Mouse (Mus musculus) adrenal gland, postnatal 0 days (tissue): Measurements from ENCODE around the gene AA792892. TPM values are rescaled to one million over a fixed set of nuclear protein-coding genes. Genes with fewer than 3 reads are reported as not detected.

Experiments used
- polyA plus RNA-seq: library from polyadenylated mRNA; unstranded; fragments of >200 nt; fragmentation: Nextera tagmentation; extraction: Ambion mirVana; gene quantifications from 2 replicates; pipeline ENCODE4 v1.2.1, GENCODE M21; 2015

AA792892 gene
- polyA plus RNA-seq = not detected in 2 replicates

GRCm38 (mm10) chr5:94339449-94339848, at the start of gene AA792892:
Gene AA792892, plus strand, starts transcription at chr5:94339749.

GRCm38 (mm10) chr5:94306696-94307095, 32.9 kb upstream of the AA792892 start, which contains the start of gene A430089I19Rik:
Gene A430089I19Rik, minus strand, starts transcription at chr5:94306796.

GRCm38 (mm10) chr5:94314135-94314534, 25.4 kb upstream of the AA792892 start, which contains the start of gene Gm6502:
Gene Gm6502, plus strand, starts transcription at chr5:94314435.

Other genes with a start within 250 kb of the AA792892 start
- not detected in 2 replicates for gene Gm3106, start 121.7 kb upstream of the AA792892 start, polyA plus RNA-seq
- not detected in 2 replicates for gene A430089I19Rik, start 33.0 kb upstream of the AA792892 start, polyA plus RNA-seq
- not detected in 2 replicates for gene Gm6502, start 25.3 kb upstream of the AA792892 start, polyA plus RNA-seq
- not detected in 2 replicates for gene Gm7682, start 106.0 kb downstream of the AA792892 start, polyA plus RNA-seq
- gene Gm3139, start 186.5 kb downstream of the AA792892 start, polyA plus RNA-seq = not detected in 2 replicates